Mouse (Mus musculus) lung, postnatal 36 days (tissue): ENCODE data around the gene Lrrtm1.

ENCODE experiments used
- DNase-seq: peaks from one replicate; pipeline ENCODE4 v3.0.0; 2022; ENCODE audit warnings: mixed read lengths

Lrrtm1 gene

DNA sequence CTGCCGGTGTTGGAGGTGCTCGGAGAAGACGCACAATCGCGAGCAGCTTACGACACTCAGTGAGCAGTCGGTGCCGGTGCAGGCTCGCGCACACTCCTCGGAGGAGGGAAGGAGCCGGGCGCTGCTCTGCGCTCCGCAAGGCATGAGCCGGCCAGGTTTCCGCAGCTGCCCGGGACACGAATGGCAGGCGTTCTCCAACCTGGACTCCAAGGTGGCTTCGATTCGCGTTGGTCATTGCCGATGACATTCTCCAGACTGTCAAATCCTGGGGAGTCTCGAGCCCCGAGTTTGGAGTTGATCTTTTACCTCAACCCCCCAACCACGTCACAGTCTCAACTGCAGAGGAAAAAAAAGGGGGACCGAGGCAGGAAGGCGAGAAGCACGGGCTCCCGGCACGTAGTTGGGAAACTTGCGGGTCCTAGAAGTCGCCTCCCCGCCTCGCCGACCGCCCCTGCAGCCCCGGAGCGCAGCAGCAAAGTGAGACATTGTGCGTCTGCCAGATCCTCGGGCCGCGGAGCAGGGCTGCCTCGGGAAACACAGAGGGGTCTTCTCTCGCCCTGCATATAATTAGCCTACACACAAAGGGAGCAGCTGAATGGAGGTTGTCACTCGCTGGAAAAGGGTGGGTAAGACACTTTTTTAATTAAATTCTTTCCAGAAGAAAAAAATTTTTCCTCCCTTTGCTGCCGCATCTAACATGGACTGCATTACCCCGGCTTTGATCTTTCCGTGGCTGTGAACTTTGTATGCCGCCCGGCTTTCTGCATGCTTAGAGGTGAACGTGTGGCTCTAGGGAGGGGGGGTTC lies at the start of gene Lrrtm1:
Lrrtm1 (plus strand) TSS at position 89 of the 806 bp plus-strand sequence.
- no peak for DNase-seq

DNA sequence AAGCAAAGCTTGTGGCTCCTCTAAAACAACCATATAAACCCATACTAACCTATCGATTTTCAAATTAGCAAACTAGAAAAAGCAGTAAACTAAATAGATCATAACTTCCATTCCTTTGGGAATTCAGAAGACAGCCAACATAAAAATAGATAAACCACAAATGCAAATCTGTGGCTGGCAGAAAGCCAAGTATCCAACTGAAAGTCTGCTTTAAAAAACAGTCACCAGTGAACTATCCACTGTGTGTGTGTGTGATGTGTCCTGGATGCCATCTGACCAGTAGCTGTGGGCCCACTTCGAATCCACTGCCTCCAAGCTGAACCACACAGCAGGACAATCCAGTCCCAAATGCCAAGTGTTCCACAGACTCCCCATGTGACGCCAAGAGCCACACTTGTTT lies 45.8 kb upstream of the Lrrtm1 start:
- DNase-seq, result no peak

DNA sequence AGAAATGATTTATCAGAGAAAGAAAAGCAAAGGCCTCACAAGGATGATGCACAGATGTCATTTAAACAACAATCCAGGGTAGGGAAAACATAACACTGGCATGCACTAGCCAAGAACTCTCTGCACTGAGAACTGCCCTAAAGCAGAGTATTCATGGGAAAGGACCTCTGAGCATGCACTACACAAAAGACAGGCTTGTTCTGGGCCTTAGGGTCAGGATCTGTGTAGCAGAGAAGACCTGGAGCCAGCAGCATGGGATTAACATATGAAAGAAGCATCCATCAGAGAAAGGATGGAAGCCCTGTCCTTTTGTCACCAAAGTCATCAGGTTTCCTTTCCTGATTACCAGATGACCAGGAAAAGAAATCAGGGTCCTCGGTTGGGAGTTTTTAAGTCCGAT lies 43.1 kb upstream of the Lrrtm1 start:
- DNase-seq, result no peak

DNA sequence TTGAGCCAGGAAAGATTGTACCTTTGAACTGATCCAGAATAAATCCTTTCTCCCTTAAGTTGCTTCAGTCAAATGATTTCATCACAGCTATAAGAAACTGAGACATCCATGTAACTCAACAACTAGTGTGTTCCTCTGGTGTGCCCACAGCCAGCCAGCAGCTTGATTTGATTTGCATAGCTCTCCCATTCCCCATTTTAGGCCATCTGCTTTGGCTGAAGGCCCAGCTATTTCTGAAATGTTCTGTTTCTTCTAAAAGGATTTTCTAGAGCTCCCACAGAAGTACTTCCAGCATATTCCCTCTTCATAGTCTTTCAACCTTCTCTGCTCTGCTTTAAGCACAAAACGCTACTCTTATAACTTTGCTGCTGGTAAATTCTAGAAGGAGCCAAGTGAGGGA lies 33.3 kb upstream of the Lrrtm1 start:
- DNase-seq, result no peak

DNA sequence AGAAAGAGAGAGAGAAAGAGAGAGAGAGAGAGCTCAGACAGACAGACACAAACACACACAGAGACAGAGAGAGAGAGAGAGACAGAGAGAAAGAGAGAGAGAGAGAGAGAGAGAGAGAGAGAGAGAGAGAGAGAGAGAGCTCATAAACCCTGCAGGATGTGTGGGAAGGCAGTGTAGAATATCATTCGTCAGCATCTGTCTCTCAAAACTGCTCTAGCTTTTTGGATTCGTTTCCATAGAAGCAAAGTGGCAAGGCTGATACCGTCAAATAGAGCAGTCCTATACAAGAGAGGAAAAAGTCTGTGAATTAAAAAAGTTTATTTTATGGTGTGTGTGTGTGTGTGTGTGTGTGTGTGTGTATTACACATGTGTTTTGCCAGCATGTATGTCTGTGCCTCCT lies 32.6 kb upstream of the Lrrtm1 start:
- no peak for DNase-seq

DNA sequence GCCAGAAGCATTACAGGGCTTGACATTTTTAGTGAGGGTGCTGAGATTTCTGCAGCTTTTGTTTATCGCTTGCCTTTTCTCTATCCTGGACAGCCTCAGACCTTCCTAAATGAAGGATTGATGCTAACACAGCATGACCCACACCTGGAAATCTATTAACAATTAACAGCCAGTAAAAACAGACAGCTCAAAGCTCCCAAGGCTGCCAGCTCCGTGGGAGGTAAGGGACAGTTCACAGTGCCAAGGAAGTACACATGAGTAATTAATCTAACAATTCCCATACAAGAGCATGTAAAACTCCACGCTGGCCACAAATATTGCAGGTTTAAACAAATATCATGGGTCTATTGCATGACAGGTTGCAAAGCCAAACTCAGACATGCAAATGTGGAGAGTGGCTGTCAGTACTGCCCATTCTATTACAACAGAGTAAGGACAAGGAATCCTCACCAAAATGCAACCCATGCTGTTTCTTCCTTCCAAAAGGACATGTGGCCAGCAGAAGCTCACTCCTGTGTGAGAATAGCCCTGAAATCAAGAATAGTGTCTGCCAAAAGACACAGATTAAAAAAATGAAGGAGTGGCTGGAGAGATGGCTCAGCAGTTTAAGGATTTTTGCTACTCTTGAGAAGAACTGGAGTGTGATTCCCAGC lies 28.6 kb upstream of the Lrrtm1 start:
- DNase-seq, result no peak

DNA sequence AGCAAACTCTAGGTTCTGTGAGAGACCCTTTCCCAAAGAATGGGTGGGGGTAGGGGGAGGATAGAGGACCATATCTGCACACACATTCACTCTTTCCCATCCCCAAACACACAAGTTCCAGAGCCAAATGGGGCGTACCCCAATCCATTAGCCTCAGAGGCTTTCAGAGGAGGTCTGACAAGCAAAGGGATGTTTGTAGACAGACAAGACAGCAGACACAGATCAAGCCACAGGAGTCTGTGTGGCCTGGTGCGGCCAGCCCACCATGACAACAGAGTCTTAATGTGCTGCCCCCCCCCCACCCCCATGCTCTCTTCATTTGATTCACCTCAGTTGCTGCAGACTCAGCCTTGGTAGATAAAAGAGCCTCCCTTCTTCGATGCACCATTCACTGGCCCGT lies 27.2 kb upstream of the Lrrtm1 start:
- no peak for DNase-seq

DNA sequence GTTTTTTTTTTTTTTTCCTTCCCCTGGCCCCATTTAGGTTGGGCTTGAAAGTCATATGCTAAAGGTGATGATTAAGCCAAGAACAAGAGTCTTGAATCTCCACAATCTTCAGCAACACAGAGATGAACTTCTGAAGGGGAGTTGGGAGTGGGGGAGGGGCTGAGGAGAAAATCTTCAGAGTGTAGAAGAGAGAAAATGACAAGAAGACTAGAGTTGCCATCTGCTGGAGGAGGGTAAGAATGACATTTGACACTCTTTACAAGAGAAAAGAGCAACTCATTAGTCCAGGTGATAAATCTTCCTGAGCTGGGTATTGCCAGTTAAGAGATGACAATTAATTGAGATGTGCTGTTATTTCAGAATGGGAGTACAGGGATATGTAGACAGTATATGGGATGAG lies 23.6 kb upstream of the Lrrtm1 start:
- DNase-seq, result no peak

DNA sequence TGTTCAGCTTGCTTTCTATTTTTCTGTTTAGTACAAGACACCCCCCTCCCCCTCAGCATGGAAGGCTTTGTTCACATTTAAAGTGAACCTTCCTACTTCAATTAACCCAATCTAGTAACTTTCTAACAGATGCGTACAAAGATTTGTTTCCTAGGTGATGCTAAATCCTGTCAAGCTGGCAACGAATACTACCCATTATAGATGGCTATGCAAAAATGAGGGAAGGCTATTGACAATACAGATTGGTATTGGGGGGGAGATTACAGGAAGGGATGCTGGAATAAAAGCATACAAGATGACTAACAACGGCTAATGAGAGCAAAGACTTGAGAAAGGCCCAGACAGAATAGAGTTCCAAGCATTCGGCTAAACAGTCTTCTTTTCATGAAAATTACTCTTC lies 21.7 kb upstream of the Lrrtm1 start:
- DNase-seq, result no peak

DNA sequence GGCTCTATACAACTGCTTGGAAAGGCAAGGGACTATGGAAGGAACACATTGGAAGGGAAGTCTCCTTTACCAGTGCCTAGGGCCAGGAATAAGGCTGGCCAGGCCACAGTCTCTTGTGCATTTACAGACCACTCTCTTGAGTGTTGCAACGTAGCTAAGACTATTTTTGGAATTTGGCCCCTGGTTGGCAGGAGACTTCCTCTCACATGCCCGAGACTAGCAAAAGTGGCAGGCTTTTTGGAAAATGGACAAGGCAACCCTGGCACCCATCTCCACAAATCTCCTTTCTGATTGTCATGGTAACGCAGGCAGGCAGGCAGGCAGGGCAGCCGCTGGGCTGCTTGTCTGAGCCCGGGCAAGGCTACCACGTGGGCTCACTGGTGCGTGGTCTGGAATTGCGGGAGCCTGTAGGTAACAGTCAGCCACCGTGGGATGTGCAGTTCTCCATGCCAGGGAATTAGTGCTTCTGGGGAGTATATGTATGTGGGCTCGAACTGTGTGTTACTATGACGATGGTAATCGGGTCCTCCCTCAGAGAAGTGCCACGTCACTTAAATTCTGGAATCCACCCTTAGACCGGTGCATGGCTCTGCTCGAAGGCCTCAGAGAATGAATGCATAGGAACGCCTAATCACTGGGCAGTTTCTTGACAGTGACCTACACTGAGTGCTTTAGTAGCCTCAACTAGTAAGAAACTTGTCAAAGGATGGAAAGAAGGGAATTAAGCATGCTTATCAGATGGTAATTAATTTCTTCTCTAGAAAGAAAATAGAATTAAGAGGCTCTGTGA lies 19.4 kb upstream of the Lrrtm1 start:
- DNase-seq, result no peak

DNA sequence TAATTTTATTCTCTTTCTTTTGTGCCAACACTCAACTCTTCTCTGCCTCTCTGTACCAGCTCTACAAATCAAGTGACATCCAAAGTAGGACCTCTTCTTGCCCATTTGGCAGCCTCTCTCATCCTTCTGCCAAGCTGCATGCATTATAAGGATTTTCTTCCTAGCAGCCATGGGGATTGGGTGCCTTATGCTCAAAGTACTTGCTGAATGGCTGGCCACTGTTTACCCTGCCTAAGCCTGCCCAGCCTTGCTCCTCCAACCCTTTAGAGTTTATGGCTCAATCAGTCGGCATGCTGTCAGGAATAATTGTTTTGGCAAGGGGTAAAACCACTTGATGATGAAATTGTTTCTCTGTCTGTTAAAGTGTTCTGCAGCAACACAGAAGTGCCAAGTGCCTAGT lies 2.1 kb upstream of the Lrrtm1 start:
- DNase-seq, result no peak

DNA sequence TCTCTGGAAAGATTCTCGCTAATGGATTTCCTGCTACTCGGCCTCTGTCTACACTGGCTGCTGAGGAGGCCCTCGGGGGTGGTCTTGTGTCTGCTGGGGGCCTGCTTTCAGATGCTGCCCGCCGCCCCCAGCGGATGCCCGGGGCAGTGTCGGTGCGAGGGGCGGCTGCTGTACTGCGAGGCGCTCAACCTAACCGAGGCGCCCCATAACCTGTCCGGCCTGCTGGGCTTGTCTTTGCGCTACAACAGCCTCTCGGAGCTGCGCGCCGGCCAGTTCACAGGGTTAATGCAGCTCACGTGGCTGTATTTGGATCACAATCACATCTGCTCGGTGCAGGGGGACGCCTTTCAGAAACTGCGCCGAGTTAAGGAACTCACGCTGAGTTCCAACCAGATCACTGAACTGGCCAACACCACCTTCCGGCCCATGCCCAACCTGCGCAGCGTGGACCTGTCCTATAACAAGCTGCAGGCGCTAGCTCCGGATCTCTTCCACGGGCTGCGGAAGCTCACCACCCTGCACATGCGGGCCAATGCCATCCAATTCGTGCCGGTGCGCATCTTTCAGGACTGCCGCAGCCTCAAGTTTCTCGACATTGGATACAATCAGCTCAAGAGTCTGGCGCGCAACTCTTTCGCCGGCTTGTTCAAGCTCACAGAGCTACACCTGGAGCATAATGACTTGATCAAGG lies 1.2 kb downstream of the Lrrtm1 start:
- no peak for DNase-seq

DNA sequence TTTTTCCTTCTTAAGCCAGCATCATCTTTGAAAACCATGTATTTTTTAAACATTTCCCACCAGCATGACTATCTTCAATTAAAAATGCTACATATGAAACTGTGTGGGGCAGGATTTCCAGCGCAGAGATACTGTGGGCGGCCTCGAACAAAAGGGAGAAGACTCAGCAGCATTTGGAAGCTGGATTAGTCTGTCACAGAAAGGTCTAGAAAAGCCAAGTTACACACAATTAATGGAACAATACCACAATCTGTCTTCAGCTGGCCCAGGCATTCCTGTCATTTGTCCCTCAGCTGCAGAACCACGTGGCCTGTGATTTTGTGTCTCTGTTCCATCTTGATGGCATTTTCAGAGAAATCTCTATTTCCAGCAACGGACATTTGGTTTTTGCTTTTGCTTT lies 11.0 kb downstream of the Lrrtm1 start:
- no peak for DNase-seq

DNA sequence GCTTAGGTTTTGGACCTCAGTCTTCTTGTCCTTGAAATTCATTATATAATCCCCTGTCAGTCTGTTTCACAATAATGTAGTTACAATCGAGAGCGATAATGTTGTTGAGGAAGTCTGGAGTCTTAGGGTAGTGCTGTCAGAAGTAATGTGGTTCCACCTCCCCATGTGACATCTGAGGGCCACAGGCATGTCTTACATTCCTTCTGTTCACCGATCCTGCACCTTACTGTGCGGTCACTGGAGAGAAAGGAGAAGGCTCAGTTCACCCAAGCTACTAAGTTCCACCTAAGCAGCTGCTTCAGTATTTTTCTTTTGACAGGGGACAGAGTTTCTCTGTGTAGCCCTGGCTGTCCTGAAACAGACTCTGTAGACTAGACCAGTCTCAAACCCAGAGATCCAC lies 13.9 kb downstream of the Lrrtm1 start:
- no peak for DNase-seq

DNA sequence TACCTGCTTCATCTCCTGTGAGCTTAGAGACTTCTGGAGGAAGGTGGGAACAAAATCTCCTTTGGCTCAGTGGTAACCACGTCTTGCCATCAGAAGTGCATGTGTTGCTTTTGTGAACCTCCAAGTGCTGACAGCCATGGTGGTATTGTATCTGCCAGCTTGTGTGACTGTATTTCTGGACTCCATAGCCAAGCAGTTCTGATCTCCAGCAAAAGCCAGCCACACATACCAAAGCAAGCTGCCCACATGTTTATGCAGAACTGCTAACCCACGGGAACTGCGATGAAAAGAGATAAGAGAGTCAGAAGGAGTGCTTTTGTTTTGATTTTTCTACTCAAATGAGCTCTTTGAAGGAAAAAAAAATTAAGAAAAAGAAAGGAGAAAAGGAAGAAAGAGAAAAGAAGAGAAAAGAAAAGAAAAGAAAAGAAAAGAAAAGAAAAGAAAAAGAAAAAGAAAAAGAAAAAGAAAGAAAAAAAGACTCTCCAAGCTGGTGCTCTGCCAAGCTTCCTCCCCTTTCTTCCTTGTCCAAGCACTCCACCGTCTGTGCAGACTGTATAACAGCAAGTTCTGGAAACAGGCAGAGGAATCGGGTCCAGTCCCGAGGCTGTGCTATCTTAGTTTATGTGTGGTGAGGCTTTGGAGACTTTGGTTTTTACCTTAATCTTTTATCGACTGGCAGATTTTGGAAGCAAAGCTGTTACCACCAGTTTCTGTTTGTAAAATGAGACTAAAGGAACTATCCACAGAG lies 15.0 kb downstream of the Lrrtm1 start:
- DNase-seq, result no peak

DNA sequence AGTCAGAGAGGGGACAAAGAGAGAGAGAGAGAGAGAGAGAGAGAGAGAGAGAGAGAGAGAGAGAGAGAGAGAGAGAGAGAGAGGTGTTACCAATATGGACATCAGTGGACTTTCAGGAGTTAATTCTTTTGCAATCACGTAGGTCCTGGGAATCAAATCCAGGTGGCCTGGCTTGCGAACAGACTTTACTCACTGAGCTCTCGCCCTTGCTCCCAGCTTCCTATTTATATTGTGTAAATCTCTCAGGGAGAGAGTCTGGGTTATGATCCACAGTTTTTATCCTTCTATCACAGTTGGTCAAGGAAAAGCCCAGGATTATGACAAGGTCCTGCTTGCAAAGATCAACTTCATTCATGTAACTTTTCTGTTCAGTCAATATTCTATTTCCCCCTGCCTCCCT lies 22.7 kb downstream of the Lrrtm1 start:
- no peak for DNase-seq

DNA sequence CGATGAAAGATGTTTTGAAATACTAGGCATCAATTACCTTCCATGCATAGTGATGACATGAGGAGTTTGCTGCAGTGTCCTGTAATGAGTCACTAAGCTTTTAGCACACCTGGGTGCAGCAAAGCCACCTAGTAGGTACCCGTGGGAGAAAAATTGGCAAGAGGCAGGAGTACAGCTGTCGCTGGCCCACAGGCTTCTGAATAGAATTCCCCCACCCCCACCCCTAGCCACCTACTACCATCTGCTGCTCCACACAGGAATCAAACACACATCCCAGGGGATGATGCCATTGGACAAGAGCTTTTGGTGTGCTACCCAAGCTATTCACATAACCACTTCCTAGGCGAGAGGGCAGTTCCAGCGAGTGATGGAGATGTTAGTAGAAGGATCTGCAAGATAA lies 36.3 kb downstream of the Lrrtm1 start:
- no peak for DNase-seq

DNA sequence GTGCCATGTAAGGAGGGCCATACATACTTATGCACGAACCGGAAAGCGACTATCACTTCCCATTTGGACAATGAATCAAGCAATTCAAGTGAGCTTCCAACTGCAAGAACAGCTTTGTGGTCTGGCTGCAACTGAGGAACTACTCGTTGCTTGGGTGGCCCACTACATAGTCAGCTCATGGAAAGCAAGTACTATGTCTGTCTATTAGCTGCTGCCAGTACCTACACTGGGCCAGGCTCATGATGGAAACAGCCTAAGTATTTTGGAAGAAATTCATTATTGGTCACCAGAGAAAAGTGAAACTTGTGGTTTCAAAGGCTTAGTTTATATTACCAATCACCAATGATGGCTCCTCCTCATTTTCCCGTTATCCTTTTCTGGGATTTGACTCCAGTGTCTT lies 43.8 kb downstream of the Lrrtm1 start:
- no peak for DNase-seq

DNA sequence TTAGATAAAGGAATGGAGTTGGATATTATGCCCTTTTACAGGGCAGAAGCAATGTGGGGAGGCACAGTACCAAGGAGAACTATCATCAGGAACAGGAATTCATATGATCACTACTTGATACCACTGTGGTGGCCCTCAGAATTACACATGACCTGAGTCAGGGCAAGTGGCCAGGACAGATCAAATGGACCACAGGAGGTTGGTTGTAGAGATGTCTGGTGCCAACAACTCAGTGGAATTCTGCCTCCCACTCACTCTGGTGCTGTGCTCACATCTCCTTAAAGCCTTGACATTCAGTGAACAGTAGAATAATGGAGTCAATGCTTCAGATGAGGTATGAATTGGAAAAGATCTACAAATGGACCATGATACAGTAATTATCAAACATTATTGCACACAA lies 45.9 kb downstream of the Lrrtm1 start:
- DNase-seq, result no peak

DNA sequence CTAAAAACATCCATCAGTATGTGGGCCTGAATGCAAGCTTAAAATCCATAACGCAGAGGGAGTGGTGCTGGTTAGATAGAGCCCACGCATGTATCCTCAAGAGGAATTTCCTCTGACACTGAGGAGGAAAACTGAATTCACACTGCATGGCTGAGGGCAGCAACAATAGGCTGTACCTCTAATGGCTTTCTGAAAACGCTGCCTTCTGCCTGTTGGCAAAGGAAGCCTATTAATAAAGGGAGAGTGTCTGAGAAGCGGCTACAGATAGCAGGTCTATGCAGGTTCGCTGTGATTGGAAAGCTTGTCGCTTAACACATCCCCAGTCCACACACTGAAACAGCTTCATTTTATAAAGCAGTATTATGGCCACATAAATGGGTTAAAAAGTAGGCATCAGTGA lies 48.9 kb downstream of the Lrrtm1 start:
- no peak for DNase-seq

DNA sequence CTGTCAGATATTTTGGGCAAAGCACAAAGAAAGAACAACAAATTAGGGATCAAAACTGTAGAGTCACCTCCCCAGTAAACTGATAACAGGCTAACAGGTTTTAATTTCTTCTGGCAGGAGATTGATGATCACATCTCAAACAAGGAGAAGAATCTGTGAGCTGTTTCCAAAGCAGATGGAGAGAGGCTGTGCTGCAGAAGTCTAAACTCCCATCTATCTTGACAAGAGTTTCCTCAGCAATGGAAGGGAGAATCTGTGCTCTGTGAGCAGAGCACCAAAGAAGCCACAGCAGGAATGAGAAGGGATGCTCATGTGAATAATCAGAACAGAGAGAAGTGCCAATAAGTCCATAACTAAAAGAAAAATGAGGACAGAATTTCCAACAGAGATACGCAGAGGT lies 58.8 kb downstream of the Lrrtm1 start:
- DNase-seq, result no peak

DNA sequence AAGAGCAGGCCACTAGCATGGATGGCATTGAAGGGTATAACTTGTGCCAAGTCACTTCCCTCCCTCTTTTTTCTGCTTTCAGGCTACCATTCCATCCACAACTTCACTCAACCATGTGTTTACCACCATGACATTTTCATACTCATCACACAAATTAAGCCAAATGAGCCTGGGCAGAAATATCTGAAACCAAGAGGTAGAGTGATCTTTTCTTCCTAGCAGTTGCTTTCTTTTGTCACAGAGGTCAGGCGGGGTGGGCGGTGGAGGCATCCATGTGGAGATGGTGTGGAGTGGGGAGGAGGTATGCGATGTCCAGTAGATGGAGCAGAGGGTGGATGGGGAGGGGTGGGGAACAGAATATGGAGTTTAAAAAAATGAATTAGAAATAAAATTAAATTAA lies 64.3 kb downstream of the Lrrtm1 start:
- DNase-seq, result no peak
